Mouse (Mus musculus) C2C12 (cell line): Measurements from ENCODE around the gene Scn4b.

Experiments used
- CEBPB ChIP-seq: IDR thresholded peaks from one replicate; pipeline ENCODE4 v1.6.1; 2011; ENCODE audit warnings: low read depth, mild to moderate bottlenecking, control low read depth, moderate library complexity
- CTCF ChIP-seq: IDR thresholded peaks from one replicate; pipeline ENCODE4 v1.5.1; 2011; ENCODE audit not compliant: control insufficient read depth, insufficient read depth, insufficient read length
- MAX ChIP-seq: IDR thresholded peaks from one replicate; pipeline ENCODE4 v1.6.1; 2011; ENCODE audit warnings: mild to moderate bottlenecking, control low read depth
- MYOG ChIP-seq: IDR thresholded peaks from one replicate; pipeline ENCODE4 v1.6.1; 2011; ENCODE audit not compliant: control insufficient read depth, insufficient read length; ENCODE audit errors: extremely low read depth

- TF ChIP-seq CTCF (no peak), CEBPB (no peak), MYOG (no peak), MAX (no peak)
Measured at GRCm38 (mm10) chr9:45179282-45179681, 41.1 kb downstream of the Scn4b start.
